In genomic region chr6:115613793-115614192, GRCm38 (mm10) we compare ENCODE assay signal across 27 mouse cellular contexts. TPM values are rescaled to one million over a fixed set of nuclear protein-coding genes. Genes with fewer than 3 reads are reported as not detected.
DNase-seq lines count a peak whose midpoint lies in the region; ATAC-seq and TF ChIP-seq lines count a peak whose summit lies in the region.
"Had no signal": no experiment of that assay in that cellular context is flagged by ENCODE, and none has a peak within 500 bp of the region (broad histone marks: within the 10 kb centered on the region; RNA-seq: fewer than 3 reads in every experiment).

No protein-coding gene starts in this region.

- no peaks in the 10 kb centered on the region for H3K4me1 ChIP-seq in brown adipose tissue, adult 24 weeks (ENCODE audit: control insufficient read depth, insufficient read depth, insufficient read length, low read length)
- no peaks in the 10 kb centered on the region for H3K4me1 ChIP-seq in midbrain, embryonic 13.5 days (replicated peaks)
- H3K4me1 ChIP-seq: forebrain, embryonic 10.5 days; heart, embryonic 12.5 days; heart, embryonic 15.5 days; hindbrain, embryonic 10.5 days had no signal

- no peak overlapping the region for H3K4me2 ChIP-seq in midbrain, embryonic 13.5 days (replicated peaks)
- H3K4me2 ChIP-seq: heart, embryonic 12.5 days; heart, embryonic 15.5 days; hindbrain, embryonic 14.5 days had no signal

- peak; percentile 32 to 59 for DNase-seq in frontal cortex, postnatal 36 days (ENCODE audit: low spot score in 2 of 2)
- no peak for DNase-seq in frontal cortex, postnatal 10 days (ENCODE audit: low spot score in 2 of 2)
- DNase-seq in left cerebral cortex, adult 2 months (ENCODE audit: extremely low spot score in 1 of 2, low spot score in 2 of 2) = no peak
- no peak for DNase-seq in left cerebral cortex, postnatal 10 days (ENCODE audit: extremely low spot score in 1 of 2, low spot score in 2 of 2)
- DNase-seq in brain, adult 2 months (ENCODE audit: low read depth, low spot score) = peak; percentile 73
- DNase-seq in layer of hippocampus, postnatal 36 days = no peak
- DNase-seq: adrenal gland, adult 8-10 months; adrenal gland, postnatal 25 days; cerebellum, adult 11 months; cerebellum, adult 9-10 months; cerebellum, postnatal 14 days; forebrain, postnatal 0 days; gastrocnemius, postnatal 25 days; heart, adult 18-20 months; heart, postnatal 10 days; heart, postnatal 36 days had no signal

- no peak for TF ChIP-seq CTCF in left cerebral cortex, adult 2 months (IDR thresholded peaks at IDR 0.05)

- intact Hi-C loops in left cerebral cortex, adult 2 months (cut with DNase I) = loop anchor here (2.0 kb wide), 2 partner anchors 15 to 59 kb away; no protein-coding TSS in a partner anchor
- intact Hi-C loops in left cerebral cortex, postnatal 10 days (cut with DNase I) = no loop called here

- no peaks in the 10 kb centered on the region for H3K9me3 ChIP-seq in midbrain, embryonic 13.5 days
- H3K9me3 ChIP-seq: forebrain, embryonic 10.5 days; heart, embryonic 12.5 days; heart, embryonic 15.5 days; hindbrain, embryonic 10.5 days had no signal

- no peak for ATAC-seq in midbrain, embryonic 13.5 days
- ATAC-seq: CD4-positive, CD25-positive, alpha-beta regulatory T cell, adult 4 months; forebrain, embryonic 14.5 days; forebrain, postnatal 0 days had no signal

- H3K27me3 ChIP-seq in midbrain, embryonic 13.5 days = no peaks in the 10 kb centered on the region
- H3K27me3 ChIP-seq: heart, embryonic 12.5 days; heart, embryonic 15.5 days had no signal

- peaks cover 90% of the 10 kb centered on the region for H3K36me3 ChIP-seq in midbrain, embryonic 13.5 days

- H3K9ac ChIP-seq in midbrain, embryonic 13.5 days (replicated peaks) = no peak overlapping the region
- H3K9ac ChIP-seq: forebrain, postnatal 0 days; heart, embryonic 12.5 days; heart, embryonic 15.5 days; hindbrain, embryonic 14.5 days had no signal

- 0 out of 2 replicates have a peak overlapping the region, but pooled peaks have one; percentile 40 for H3K27ac ChIP-seq in left cerebral cortex, adult 2 months
- 0 out of 2 replicates have a peak overlapping the region, but pooled peaks have one; percentile 8 for H3K27ac ChIP-seq in brown adipose tissue, adult 24 weeks (replicated peaks; ENCODE audit: low read depth, low read length)
- H3K27ac ChIP-seq in midbrain, embryonic 13.5 days = no peak overlapping the region
- H3K27ac ChIP-seq: forebrain, embryonic 10.5 days; heart, embryonic 15.5 days; hindbrain, embryonic 10.5 days; hindbrain, embryonic 14.5 days had no signal

- H3K4me3 ChIP-seq in left cerebral cortex, adult 2 months = no peak overlapping the region
- H3K4me3 ChIP-seq in brown adipose tissue, adult 24 weeks (ENCODE audit: insufficient read depth, low read depth, low read length) = no peak overlapping the region
- no peak overlapping the region for H3K4me3 ChIP-seq in midbrain, embryonic 13.5 days (replicated peaks)
- H3K4me3 ChIP-seq: forebrain, embryonic 10.5 days; heart, embryonic 12.5 days; heart, embryonic 15.5 days; hindbrain, embryonic 10.5 days had no signal

RNA-seq across cellular contexts. Expression of gene Mkrn2, which starts 12.1 kb away (rescaled TPM):
- total RNA-seq in left cerebral cortex, adult 2 months (2021) = 10 to 100 TPM; 28.5 to 38.3 TPM
- total RNA-seq in left cerebral cortex, postnatal 10 days (2021) = 10 to 100 TPM; 36.0 to 39.5 TPM
- 20.5 and 34.1 TPM in 2 replicates for polyA plus RNA-seq in brown adipose tissue, adult 24 weeks (2012; ENCODE audit: insufficient read depth, insufficient read length, missing spikeins)
- polyA plus RNA-seq in midbrain, embryonic 13.5 days (2015; fragmentation: Nextera tagmentation; extraction: Ambion mirVana) = 29.4 and 31.1 TPM in 2 replicates
- total RNA-seq in layer of hippocampus, postnatal 36 days (2021) = 10 to 100 TPM; 32.8 to 34.0 TPM

RNA-seq across cellular contexts. Expression of gene Mkrn2os, which starts 21.4 kb away (rescaled TPM):
- total RNA-seq in left cerebral cortex, adult 2 months (2021) = not detected
- not detected for total RNA-seq in left cerebral cortex, postnatal 10 days (2021)
- not detected in 2 replicates for polyA plus RNA-seq in brown adipose tissue, adult 24 weeks (2012; ENCODE audit: insufficient read depth, insufficient read length, missing spikeins)
- 0.24 and 0.44 TPM in 2 replicates for polyA plus RNA-seq in midbrain, embryonic 13.5 days (2015; fragmentation: Nextera tagmentation; extraction: Ambion mirVana)
- not detected for total RNA-seq in layer of hippocampus, postnatal 36 days (2021)
- total RNA-seq: adrenal gland, adult 8-10 months; adrenal gland, postnatal 25 days; gastrocnemius, adult 8-10 months; MEL had no signal

Comparison
In these comparisons a context has a peak if more than half of its experiments do, and no peak if none do; other contexts are left out.
1. DNase-seq: peak in frontal cortex, postnatal 36 days (2 of 2) and brain, adult 2 months (single experiment); none in frontal cortex, postnatal 10 days (0 of 2), left cerebral cortex, adult 2 months (0 of 2), left cerebral cortex, postnatal 10 days (0 of 2) and layer of hippocampus, postnatal 36 days (0 of 2).